Mouse (Mus musculus): ENCODE data around the gene Wap. TPM values are rescaled to one million over a fixed set of nuclear protein-coding genes. Genes with fewer than 3 reads are reported as not detected.
"Not testable (repeated sequence)": the region's sequence is repeated elsewhere in the genome, so short reads cannot be mapped to it uniquely, and the experiment has no call there.

Wap gene
- polyA plus RNA-seq, 1 experiment from 2014 or later, result 4.3 TPM

- peak within 1 kb of the TSS; percentile 18; the same call in 1 of the 2 replicates for H3K9ac ChIP-seq (ENCODE audit: low read depth, low read length)
- H3K27ac ChIP-seq (ENCODE audit: low read depth, low read length), result no peak within 1 kb of the TSS
- H3K4me1 ChIP-seq (replicated peaks; ENCODE audit: control insufficient read depth, insufficient read depth, low read length), result no peaks in the 10 kb centered on the region
- WGBS, result under 1% methylated on average over 18 of the region's 18 CpGs
- H3K9me3 ChIP-seq (ENCODE audit: control insufficient read depth), result no peaks in the 10 kb centered on the region
- TF ChIP-seq CTCF (IDR thresholded peaks at IDR 0.05; ENCODE audit: low read depth), result no peak
- H3K27me3 ChIP-seq (replicated peaks; ENCODE audit: control insufficient read depth, insufficient read depth, low read length), result no peaks in the 10 kb centered on the region
- 0 out of 2 replicates have a peak, but pooled peaks have one; percentile 26 for ATAC-seq
- H3K4me2 ChIP-seq (replicated peaks; ENCODE audit: low read depth), result peak within 1 kb of the TSS; percentile 72
- H3K36me3 ChIP-seq (ENCODE audit: control insufficient read depth, insufficient read depth), result no peaks in the 10 kb centered on the region
- peak within 1 kb of the TSS; percentile 31 for H3K4me3 ChIP-seq (ENCODE audit: low read depth, low read length)
Observed at GRCm38 (mm10) chr11:6658271-6658670, 19.8 kb upstream of the Wap start, which contains the start of gene Ramp3. Gene Ramp3 (plus strand): TSS chr11:6658521.

- Histone ChIP-seq H3K27me3 (replicated peaks; ENCODE audit: control insufficient read depth, insufficient read depth, low read length) (no peaks in the 10 kb centered on the region), H3K4me1 (replicated peaks; ENCODE audit: control insufficient read depth, insufficient read depth, low read length) (no peaks in the 10 kb centered on the region), H3K27ac (ENCODE audit: low read depth, low read length) (no peak overlapping the region), H3K4me3 (ENCODE audit: low read depth, low read length) (no peak overlapping the region), H3K36me3 (ENCODE audit: control insufficient read depth, insufficient read depth) (no peaks in the 10 kb centered on the region), H3K9ac (ENCODE audit: low read depth, low read length) (no peak overlapping the region), H3K4me2 (replicated peaks; ENCODE audit: low read depth) (no peak overlapping the region), H3K9me3 (ENCODE audit: control insufficient read depth) (no peaks in the 10 kb centered on the region)
- ATAC-seq, result peak; percentile 35
- peak; percentile 96 for TF ChIP-seq CTCF (IDR thresholded peaks at IDR 0.05; ENCODE audit: low read depth)
- WGBS, result 0% methylated on average over 2 of the region's 2 CpGs
Observed at GRCm38 (mm10) chr11:6654903-6655302, 16.5 kb upstream of the Wap start.

DNA sequence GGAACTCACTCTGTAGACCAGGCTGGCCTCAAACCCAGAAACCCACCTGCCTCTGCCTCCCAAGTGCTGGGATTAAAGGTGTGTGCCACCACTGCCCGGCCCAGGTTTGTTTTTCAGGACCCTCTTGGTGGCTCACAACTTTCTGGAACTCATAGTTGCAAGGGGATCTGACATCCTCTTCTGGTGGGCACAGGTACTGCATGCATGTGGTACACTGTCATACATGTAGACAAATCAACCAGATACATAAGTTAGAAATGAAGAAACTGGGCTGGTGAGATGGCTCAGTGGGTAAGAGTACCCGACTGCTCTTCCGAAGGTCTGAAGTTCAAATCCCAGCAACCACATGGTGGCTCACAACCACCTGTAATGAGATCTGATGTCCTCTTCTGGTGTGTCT, 14.5 kb upstream of the Wap start:
- ATAC-seq, result not testable (repeated sequence)
- WGBS, result 74% methylated on average over 3 of the region's 3 CpGs

DNA sequence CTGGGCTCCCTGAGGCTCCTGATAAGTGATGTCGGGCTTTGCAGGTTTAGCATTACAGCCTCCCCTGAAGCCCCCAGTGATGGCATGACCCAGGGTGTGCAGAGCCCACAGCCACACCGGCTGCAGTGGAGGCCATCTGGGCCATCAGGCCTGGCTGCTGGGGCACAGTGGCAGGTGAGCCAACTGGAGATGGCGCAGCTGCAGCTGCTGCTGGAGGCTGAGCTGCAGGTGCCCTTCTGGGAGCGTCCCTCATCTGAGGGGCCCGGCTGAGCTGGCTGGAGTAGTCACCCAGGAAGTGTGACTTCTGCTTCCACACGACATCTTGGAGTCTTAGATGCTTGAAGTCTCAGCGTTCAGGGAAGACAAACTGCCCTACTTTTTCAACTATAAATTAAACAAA, 12.1 kb upstream of the Wap start:
- H3K4me2 ChIP-seq (replicated peaks; ENCODE audit: low read depth), result no peak overlapping the region
- no peak overlapping the region for H3K9ac ChIP-seq (ENCODE audit: low read depth, low read length)
- WGBS, result 48% methylated on average over 7 of the region's 7 CpGs
- no peak overlapping the region for H3K4me3 ChIP-seq (ENCODE audit: low read depth, low read length)
- no peaks in the 10 kb centered on the region for H3K36me3 ChIP-seq (ENCODE audit: control insufficient read depth, insufficient read depth)
- H3K9me3 ChIP-seq (ENCODE audit: control insufficient read depth), result no peaks in the 10 kb centered on the region
- H3K4me1 ChIP-seq (replicated peaks; ENCODE audit: control insufficient read depth, insufficient read depth, low read length), result no peaks in the 10 kb centered on the region
- H3K27ac ChIP-seq (ENCODE audit: low read depth, low read length), result no peak overlapping the region
- H3K27me3 ChIP-seq (replicated peaks; ENCODE audit: control insufficient read depth, insufficient read depth, low read length), result no peaks in the 10 kb centered on the region
- ATAC-seq, result no peak; the same call in 1 of the 2 replicates
- no peak for TF ChIP-seq CTCF (IDR thresholded peaks at IDR 0.05; ENCODE audit: low read depth)

More for the DNA sequence above, 14.5 kb upstream of the Wap start:
- H3K9ac ChIP-seq (ENCODE audit: low read depth, low read length); H3K9me3 ChIP-seq (ENCODE audit: control insufficient read depth); H3K27me3 ChIP-seq (replicated peaks; ENCODE audit: control insufficient read depth, insufficient read depth, low read length); H3K4me3 ChIP-seq (ENCODE audit: low read depth, low read length); H3K27ac ChIP-seq (ENCODE audit: low read depth, low read length); H3K4me1 ChIP-seq (replicated peaks; ENCODE audit: control insufficient read depth, insufficient read depth, low read length); H3K4me2 ChIP-seq (replicated peaks; ENCODE audit: low read depth); H3K36me3 ChIP-seq (ENCODE audit: control insufficient read depth, insufficient read depth): not testable (repeated sequence)
- TF ChIP-seq CTCF (IDR thresholded peaks at IDR 0.05; ENCODE audit: low read depth), result peak; percentile 64

GRCm38 (mm10) chr11:6647831-6648724, 9.6 kb upstream of the Wap start:
- no peak overlapping the region for H3K4me2 ChIP-seq (replicated peaks; ENCODE audit: low read depth)
- no peak for ATAC-seq
- H3K27ac ChIP-seq (ENCODE audit: low read depth, low read length), result no peak overlapping the region
- 61% methylated on average over 9 of the region's 9 CpGs for WGBS
- no peaks in the 10 kb centered on the region for H3K4me1 ChIP-seq (replicated peaks; ENCODE audit: control insufficient read depth, insufficient read depth, low read length)
- TF ChIP-seq CTCF (IDR thresholded peaks at IDR 0.05; ENCODE audit: low read depth), result peak; percentile 44
- no peak overlapping the region for H3K4me3 ChIP-seq (ENCODE audit: low read depth, low read length)
- H3K36me3 ChIP-seq (ENCODE audit: control insufficient read depth, insufficient read depth), result no peaks in the 10 kb centered on the region
- H3K9me3 ChIP-seq (ENCODE audit: control insufficient read depth), result no peaks in the 10 kb centered on the region
- no peak overlapping the region for H3K9ac ChIP-seq (ENCODE audit: low read depth, low read length)
- no peaks in the 10 kb centered on the region for H3K27me3 ChIP-seq (replicated peaks; ENCODE audit: control insufficient read depth, insufficient read depth, low read length)

DNA sequence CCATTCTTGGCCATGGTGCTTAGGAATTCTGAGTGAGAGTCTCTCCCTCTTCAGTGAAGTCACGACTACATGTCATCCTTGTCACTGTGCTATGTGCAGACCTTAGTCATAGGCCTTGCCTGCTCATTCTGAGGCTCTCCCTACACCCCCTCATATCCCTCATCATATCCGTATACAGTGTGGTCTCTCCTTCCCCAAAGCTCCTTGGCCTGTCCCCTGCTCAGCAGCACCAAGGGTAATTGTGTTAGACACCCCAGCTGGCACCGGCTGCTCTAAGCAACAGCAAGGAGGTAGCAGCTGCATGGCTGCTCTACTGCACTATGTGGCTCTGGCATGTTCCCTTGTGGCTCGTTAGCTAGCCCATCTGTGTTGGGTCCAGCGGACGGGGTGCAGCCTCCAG, 6.1 kb upstream of the Wap start:
- Histone ChIP-seq H3K9ac (ENCODE audit: low read depth, low read length) (no peak overlapping the region), H3K27me3 (replicated peaks; ENCODE audit: control insufficient read depth, insufficient read depth, low read length) (no peaks in the 10 kb centered on the region), H3K27ac (ENCODE audit: low read depth, low read length) (no peak overlapping the region), H3K4me3 (ENCODE audit: low read depth, low read length) (no peak overlapping the region), H3K4me1 (replicated peaks; ENCODE audit: control insufficient read depth, insufficient read depth, low read length) (no peaks in the 10 kb centered on the region), H3K4me2 (replicated peaks; ENCODE audit: low read depth) (no peak overlapping the region), H3K9me3 (ENCODE audit: control insufficient read depth) (no peaks in the 10 kb centered on the region), H3K36me3 (ENCODE audit: control insufficient read depth, insufficient read depth) (no peaks in the 10 kb centered on the region)
- TF ChIP-seq CTCF (IDR thresholded peaks at IDR 0.05; ENCODE audit: low read depth), result no peak
- 81% methylated on average over 6 of the region's 6 CpGs for WGBS
- no peak for ATAC-seq

Data from intestine, postnatal 0 days (tissue).